Mouse (Mus musculus): ENCODE results near the gene Nell2. TPM values are rescaled to one million over a fixed set of nuclear protein-coding genes. Genes with fewer than 3 reads are reported as not detected.
A peak's percentile ranks its signal among the peaks of the same experiment; 100 is the strongest.

Gene Nell2
- 1.1 and 1.8 TPM in 2 replicates for polyA plus RNA-seq (2016; fragmentation: Nextera tagmentation; extraction: Ambion mirVana)

GRCm38 (mm10) chr15:95527948-95528861, at the start of gene Nell2:
Gene Nell2, minus strand, starts transcription at chr15:95528559.
- H3K9ac ChIP-seq, result no peak within 1 kb of the TSS
- peak within 1 kb of the TSS; percentile 49 for H3K4me3 ChIP-seq
- peaks cover 39% of the 10 kb centered on the region for H3K27me3 ChIP-seq (replicated peaks)
- peak within 1 kb of the TSS; percentile 61 for H3K4me2 ChIP-seq
- no peaks in the 10 kb centered on the region for H3K4me1 ChIP-seq
- H3K27ac ChIP-seq, result no peak within 1 kb of the TSS
- ATAC-seq, result no peak
- H3K36me3 ChIP-seq, result no peaks in the 10 kb centered on the region
- 1% methylated on average over 90 of the region's 95 CpGs for WGBS (ENCODE audit: insufficient replicate concordance)
- H3K9me3 ChIP-seq (replicated peaks), result no peaks in the 10 kb centered on the region

DNA sequence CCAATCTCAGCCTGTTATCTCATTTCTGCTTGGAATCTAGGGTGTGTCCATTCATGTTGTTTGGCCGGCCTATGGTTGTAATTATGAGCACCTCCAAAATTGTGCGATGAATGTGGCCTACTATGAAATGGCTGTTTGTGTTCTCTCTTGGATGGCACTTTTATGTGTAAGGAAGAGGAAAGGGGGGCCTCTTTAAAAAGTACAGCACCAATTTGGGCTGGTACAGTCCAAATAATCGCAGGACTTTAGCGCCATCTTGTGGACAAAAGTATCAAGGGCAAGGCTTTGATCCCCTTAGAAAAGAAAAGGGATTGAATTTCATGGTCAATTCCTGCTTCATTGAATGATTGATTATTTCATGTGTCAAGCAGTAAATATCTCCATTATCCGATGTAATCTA, 46.3 kb upstream of the Nell2 start:
- no peaks in the 10 kb centered on the region for H3K36me3 ChIP-seq
- no peak overlapping the region for H3K4me3 ChIP-seq
- H3K4me2 ChIP-seq, result no peak overlapping the region
- no peak overlapping the region for H3K9ac ChIP-seq
- 15% methylated on average over 5 of the region's 5 CpGs for WGBS (ENCODE audit: insufficient replicate concordance)
- H3K27ac ChIP-seq, result no peak overlapping the region
- H3K27me3 ChIP-seq (replicated peaks), result no peaks in the 10 kb centered on the region
- no peak for ATAC-seq
- no peaks in the 10 kb centered on the region for H3K4me1 ChIP-seq
- H3K9me3 ChIP-seq (replicated peaks), result no peaks in the 10 kb centered on the region

DNA sequence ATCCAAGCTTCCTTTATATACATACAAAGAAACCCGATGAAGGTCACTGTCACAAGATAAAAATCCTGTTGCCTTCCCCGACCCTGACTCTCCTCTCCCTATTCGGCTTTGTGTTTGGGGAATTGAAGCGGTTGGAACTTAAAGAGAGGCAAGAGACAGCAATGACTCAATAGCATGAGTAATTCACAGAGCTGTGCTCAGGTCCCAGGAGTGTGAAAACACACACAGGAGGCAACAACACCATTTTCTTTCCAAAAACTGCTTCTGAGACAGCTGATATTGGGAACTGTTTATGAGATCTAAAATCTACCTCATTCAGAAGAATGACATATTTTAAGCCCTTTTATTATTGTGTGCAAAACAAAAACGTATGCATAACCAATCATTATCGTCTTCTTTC, 41.2 kb upstream of the Nell2 start:
- Histone ChIP-seq H3K4me3 (no peak overlapping the region), H3K4me2 (no peak overlapping the region), H3K4me1 (no peaks in the 10 kb centered on the region), H3K27ac (no peak overlapping the region), H3K9ac (no peak overlapping the region), H3K27me3 (replicated peaks) (no peaks in the 10 kb centered on the region), H3K9me3 (replicated peaks) (no peaks in the 10 kb centered on the region), H3K36me3 (no peaks in the 10 kb centered on the region)
- ATAC-seq, result no peak
- WGBS (ENCODE audit: insufficient replicate concordance), result 62% methylated on average over 6 of the region's 6 CpGs

- WGBS (ENCODE audit: insufficient replicate concordance), result 81% methylated on average over 2 of the region's 2 CpGs
- no peak for ATAC-seq
Observed at GRCm38 (mm10) chr15:95565160-95565559, 36.8 kb upstream of the Nell2 start.

DNA sequence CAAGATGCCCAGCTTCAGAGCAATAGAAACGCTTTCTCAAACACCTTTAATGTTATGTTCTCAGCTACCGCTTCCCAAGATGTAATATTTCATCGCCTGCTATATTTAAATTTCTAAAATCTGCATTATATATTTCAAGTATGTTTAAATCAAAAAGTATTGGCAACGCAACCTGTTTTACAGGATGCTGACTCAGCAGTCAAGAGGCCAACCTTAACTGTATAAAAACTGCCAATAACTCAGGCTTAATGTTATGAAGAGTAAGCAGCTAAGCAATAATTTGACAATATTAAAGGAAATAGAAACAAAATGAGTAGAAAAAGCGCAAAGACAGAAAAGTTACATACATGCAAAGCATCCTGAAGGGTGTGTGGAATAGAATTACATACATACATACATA, 32.9 kb upstream of the Nell2 start:
- Histone ChIP-seq H3K9me3 (replicated peaks) (no peaks in the 10 kb centered on the region), H3K9ac (no peak overlapping the region), H3K4me1 (no peaks in the 10 kb centered on the region), H3K4me3 (no peak overlapping the region), H3K36me3 (no peaks in the 10 kb centered on the region), H3K27me3 (replicated peaks) (no peaks in the 10 kb centered on the region), H3K27ac (no peak overlapping the region), H3K4me2 (no peak overlapping the region)
- no peak for ATAC-seq
- 71% methylated on average over 5 of the region's 5 CpGs for WGBS (ENCODE audit: insufficient replicate concordance)

More at GRCm38 (mm10) chr15:95565160-95565559, 36.8 kb upstream of the Nell2 start:
- H3K36me3 ChIP-seq, result no peaks in the 10 kb centered on the region
- H3K4me2 ChIP-seq, result no peak overlapping the region
- H3K9me3 ChIP-seq (replicated peaks), result no peaks in the 10 kb centered on the region
- no peak overlapping the region for H3K9ac ChIP-seq
- H3K27me3 ChIP-seq (replicated peaks), result no peaks in the 10 kb centered on the region
- H3K4me3 ChIP-seq, result no peak overlapping the region
- no peak overlapping the region for H3K27ac ChIP-seq
- H3K4me1 ChIP-seq, result no peaks in the 10 kb centered on the region

- Histone ChIP-seq H3K27me3 (replicated peaks) (no peaks in the 10 kb centered on the region), H3K27ac (no peak overlapping the region), H3K4me1 (no peaks in the 10 kb centered on the region), H3K4me2 (no peak overlapping the region), H3K36me3 (no peaks in the 10 kb centered on the region), H3K4me3 (no peak overlapping the region), H3K9me3 (replicated peaks) (no peaks in the 10 kb centered on the region; the same call in 1 of the 2 replicates), H3K9ac (no peak overlapping the region)
- no peak for ATAC-seq
- WGBS (ENCODE audit: insufficient replicate concordance), result 63% methylated on average over 5 of the region's 5 CpGs
Observed at GRCm38 (mm10) chr15:95550011-95550410, 21.7 kb upstream of the Nell2 start.

DNA sequence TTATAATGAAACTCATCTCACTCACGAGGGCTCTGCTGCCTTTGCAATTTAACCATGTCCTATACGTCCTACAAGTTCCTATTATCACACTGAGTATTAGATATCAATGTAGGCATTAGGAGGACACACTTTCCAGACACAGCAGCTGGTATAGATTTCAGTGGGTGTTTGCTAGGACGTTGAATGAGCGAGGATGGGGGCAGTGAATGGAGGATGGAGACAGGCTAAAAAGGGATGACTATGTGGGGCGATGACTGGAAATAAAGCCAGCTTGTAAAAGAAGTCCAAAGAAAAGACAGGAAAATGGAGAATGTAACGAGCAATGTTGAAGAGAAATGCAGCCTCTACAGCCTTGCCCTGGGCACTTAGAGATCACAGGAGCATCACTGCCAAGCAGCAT, 14.3 kb upstream of the Nell2 start:
- ATAC-seq, result no peak
- H3K4me1 ChIP-seq, result no peaks in the 10 kb centered on the region
- H3K9ac ChIP-seq, result no peak overlapping the region
- H3K27me3 ChIP-seq (replicated peaks), result no peaks in the 10 kb centered on the region
- H3K36me3 ChIP-seq, result no peaks in the 10 kb centered on the region
- 47% methylated on average over 6 of the region's 6 CpGs for WGBS (ENCODE audit: insufficient replicate concordance)
- H3K4me2 ChIP-seq, result no peak overlapping the region
- no peak overlapping the region for H3K4me3 ChIP-seq
- H3K9me3 ChIP-seq (replicated peaks), result no peaks in the 10 kb centered on the region
- H3K27ac ChIP-seq, result no peak overlapping the region

- no peaks in the 10 kb centered on the region for H3K4me1 ChIP-seq
- no peak for ATAC-seq
- no peaks in the 10 kb centered on the region for H3K9me3 ChIP-seq (replicated peaks)
- 54% methylated on average over 4 of the region's 4 CpGs for WGBS (ENCODE audit: insufficient replicate concordance)
- no peaks in the 10 kb centered on the region for H3K27me3 ChIP-seq (replicated peaks)
- no peak overlapping the region for H3K4me3 ChIP-seq
- no peak overlapping the region for H3K4me2 ChIP-seq
- no peak overlapping the region for H3K27ac ChIP-seq
- no peaks in the 10 kb centered on the region for H3K36me3 ChIP-seq
- no peak overlapping the region for H3K9ac ChIP-seq
Observed at GRCm38 (mm10) chr15:95536724-95537123, 8.4 kb upstream of the Nell2 start.

DNA sequence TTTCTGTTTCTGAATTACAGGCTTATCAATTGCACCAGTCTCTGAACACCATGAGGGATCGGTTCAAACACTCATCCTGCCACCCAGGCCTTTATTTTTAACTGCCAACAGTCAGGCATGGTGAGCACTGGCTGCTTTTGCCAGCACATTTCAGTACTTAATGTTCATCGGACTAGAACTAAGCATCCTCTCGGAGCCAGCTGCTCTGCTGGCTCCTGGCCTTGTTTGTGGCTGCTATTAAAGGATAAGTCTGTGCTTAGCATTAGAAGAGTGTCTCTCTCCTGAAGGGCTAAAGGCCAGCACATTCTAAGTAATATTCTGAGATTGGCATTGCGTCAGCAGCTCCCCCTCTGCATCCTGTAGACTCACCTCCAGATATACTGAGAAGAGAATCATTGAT, 7.9 kb upstream of the Nell2 start:
- no peak overlapping the region for H3K4me3 ChIP-seq
- no peak overlapping the region for H3K9ac ChIP-seq
- no peak overlapping the region for H3K4me2 ChIP-seq
- no peaks in the 10 kb centered on the region for H3K4me1 ChIP-seq
- no peaks in the 10 kb centered on the region for H3K36me3 ChIP-seq
- ATAC-seq, result no peak
- no peaks in the 10 kb centered on the region for H3K9me3 ChIP-seq (replicated peaks)
- no peak overlapping the region for H3K27ac ChIP-seq
- no peaks in the 10 kb centered on the region for H3K27me3 ChIP-seq (replicated peaks)
- WGBS (ENCODE audit: insufficient replicate concordance), result 63% methylated on average over 4 of the region's 4 CpGs

GRCm38 (mm10) chr15:95534644-95535043, 6.3 kb upstream of the Nell2 start:
- no peak overlapping the region for H3K9ac ChIP-seq
- H3K4me2 ChIP-seq, result no peak overlapping the region
- no peaks in the 10 kb centered on the region for H3K9me3 ChIP-seq (replicated peaks)
- no peak overlapping the region for H3K27ac ChIP-seq
- H3K4me1 ChIP-seq, result no peaks in the 10 kb centered on the region
- 0 out of 2 replicates have a peak, but pooled peaks cover 3% of the 10 kb centered on the region for H3K27me3 ChIP-seq (replicated peaks)
- H3K36me3 ChIP-seq, result no peaks in the 10 kb centered on the region
- WGBS (ENCODE audit: insufficient replicate concordance), result 68% methylated on average over 6 of the region's 6 CpGs
- no peak for ATAC-seq
- H3K4me3 ChIP-seq, result no peak overlapping the region

DNA sequence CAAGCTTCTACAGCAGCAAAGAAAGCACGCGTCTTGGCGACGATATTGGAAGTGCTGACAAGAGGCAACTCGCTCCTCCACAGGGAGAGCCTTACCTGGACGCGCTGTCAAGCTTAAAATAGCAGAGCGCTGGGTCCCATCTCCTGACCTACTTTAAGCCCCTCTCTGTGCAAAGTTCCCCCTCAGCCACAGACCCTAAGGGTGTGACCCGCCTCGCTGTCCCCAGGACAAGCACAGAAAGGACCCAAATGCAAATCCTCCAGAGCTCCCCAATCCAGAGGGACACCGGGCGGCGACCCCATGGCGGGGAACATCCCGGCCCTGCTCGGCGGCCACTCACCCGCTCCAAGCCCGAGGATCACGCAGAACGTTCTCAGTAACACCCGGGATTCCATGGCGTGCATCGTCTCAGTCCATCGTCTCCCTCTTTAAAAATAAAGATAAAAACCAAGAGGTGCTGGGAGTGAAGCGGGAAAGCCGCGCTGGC, 855 bp downstream of the Nell2 start:
- H3K9me3 ChIP-seq (replicated peaks), result no peaks in the 10 kb centered on the region
- peaks cover 39% of the 10 kb centered on the region for H3K27me3 ChIP-seq (replicated peaks)
- no peaks in the 10 kb centered on the region for H3K4me1 ChIP-seq
- no peak overlapping the region for H3K27ac ChIP-seq
- H3K4me3 ChIP-seq, result peak overlapping the region; percentile 49
- H3K36me3 ChIP-seq, result no peaks in the 10 kb centered on the region
- peak overlapping the region; percentile 61 for H3K4me2 ChIP-seq
- H3K9ac ChIP-seq, result no peak overlapping the region
- 1% methylated on average over 28 of the region's 28 CpGs for WGBS (ENCODE audit: insufficient replicate concordance)
- ATAC-seq, result no peak

- 9% methylated on average over 27 of the region's 27 CpGs for WGBS (ENCODE audit: insufficient replicate concordance)
- no peak overlapping the region for H3K9ac ChIP-seq
- peaks cover 39% of the 10 kb centered on the region for H3K27me3 ChIP-seq (replicated peaks)
Observed at GRCm38 (mm10) chr15:95526626-95527411, 1.5 kb downstream of the Nell2 start.

More at GRCm38 (mm10) chr15:95526626-95527411, 1.5 kb downstream of the Nell2 start:
- H3K4me1 ChIP-seq, result no peaks in the 10 kb centered on the region
- H3K4me2 ChIP-seq, result peak overlapping the region; percentile 61; the same call in 1 of the 2 replicates
- H3K4me3 ChIP-seq, result 0 out of 2 replicates have a peak overlapping the region, but pooled peaks have one; percentile 49
- ATAC-seq, result no peak
- no peaks in the 10 kb centered on the region for H3K9me3 ChIP-seq (replicated peaks)
- H3K36me3 ChIP-seq, result no peaks in the 10 kb centered on the region
- no peak overlapping the region for H3K27ac ChIP-seq

Measured in liver, embryonic 12.5 days (tissue).